Mouse (Mus musculus) fat pad, adult 2 months (tissue): ENCODE results near the gene Sclt1.

ENCODE experiments used
- DNase-seq: peaks from one replicate; pipeline ENCODE4 v3.0.0-alpha.2; 2011; ENCODE audit warnings: low read depth, low spot score; ENCODE audit errors: extremely low read depth

Gene Sclt1

DNA sequence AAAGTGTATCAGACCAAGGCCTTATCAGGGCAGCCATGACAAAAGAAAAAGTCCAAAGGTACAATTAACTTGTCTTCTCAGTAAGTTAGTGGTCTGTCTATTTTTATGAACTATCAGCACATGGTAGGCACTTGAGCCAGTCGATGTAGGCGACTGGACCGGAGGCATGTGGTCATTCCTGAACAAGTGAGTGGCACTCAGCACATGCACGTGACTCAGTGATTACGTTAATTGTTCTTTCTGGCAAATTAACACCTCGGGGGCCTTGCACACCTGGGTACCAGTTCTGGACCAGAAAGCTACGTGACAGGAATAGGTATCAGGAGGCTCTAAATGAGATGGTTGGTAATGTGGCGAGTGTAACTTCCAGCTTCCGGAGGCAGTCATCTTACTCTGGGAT lies 135.3 kb downstream of the Sclt1 start:
- no peak for DNase-seq

DNA sequence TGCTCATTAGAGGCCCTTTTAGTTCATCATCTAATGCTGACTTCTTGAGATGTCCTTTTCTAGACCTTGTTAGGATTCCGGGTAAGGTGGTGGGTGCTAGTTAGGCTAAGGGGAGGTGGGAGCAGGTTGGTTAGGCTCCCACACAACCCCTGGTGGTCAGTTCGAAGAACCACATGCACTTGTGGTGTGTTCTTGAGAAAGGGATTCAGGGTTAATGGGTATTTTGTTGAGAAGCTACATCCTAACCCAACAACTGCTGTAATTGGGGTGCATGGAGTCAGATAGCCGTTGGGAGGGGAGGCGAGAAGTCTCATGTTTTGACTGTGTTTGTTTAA lies 136.0 kb downstream of the Sclt1 start:
- no peak for DNase-seq

DNA sequence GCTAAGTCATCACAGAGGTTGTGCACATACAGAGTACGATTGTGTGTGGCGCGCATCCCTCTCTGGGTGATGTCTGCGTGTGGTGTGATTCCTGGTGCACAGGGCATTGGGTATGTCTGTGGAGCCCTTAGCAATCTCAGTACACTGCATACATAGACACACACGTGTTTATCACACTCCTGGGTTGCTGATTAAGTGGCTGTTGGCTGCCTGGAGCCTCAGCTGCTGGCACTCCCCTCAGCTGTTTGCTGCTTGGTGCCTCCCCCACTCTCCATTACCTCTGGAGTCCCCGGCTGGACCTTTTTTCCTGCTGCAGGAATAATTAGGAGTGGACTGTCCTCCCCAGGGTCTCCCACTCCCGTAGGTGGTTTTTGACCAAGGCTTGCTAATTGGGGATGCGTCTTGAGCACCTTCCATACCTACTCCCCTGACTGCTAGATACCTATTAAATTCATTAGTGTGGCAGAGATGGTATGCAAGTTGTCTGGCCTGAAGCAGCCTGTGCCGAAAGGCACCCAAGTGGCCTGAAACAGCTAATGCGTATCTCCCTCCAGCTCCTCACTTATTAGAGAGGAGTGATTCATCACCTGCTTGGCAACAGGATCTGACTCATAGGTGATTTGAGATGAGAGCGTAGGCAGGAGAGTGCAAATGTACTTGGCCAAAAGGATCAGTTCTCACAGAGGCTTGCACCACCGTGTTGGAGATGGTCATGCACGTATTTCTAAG lies 136.5 kb downstream of the Sclt1 start:
- no peak for DNase-seq

DNA sequence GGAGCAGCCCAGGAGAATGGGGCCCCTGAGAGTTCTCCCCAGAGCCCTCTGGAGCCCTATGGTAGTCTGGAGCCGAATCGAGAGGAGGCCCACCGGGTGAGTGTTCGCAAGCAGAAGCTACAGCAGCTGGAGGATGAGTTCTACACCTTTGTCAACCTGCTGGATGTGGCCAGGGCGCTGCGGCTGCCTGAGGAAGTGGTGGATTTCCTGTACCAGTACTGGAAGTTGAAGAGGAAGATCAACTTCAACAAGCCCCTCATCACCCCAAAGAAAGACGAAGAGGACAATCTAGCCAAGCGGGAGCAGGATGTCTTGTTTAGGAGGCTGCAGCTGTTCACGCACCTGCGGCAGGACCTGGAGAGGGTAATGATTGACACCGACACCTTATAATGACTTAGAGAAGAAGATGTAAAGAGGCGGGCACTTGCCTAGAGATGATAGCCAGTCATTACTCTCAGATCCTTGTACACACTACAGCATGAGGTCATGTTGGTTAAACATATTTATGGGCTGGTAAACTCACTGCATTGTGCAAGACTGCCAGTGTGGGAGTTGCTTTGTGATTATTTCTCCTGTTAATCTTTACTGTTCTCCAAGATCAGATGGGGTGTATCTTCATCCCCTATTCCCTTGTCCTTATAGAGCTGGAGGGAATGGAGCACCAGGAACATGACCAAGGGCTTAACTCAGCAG lies 137.5 kb downstream of the Sclt1 start:
- DNase-seq, result no peak

DNA sequence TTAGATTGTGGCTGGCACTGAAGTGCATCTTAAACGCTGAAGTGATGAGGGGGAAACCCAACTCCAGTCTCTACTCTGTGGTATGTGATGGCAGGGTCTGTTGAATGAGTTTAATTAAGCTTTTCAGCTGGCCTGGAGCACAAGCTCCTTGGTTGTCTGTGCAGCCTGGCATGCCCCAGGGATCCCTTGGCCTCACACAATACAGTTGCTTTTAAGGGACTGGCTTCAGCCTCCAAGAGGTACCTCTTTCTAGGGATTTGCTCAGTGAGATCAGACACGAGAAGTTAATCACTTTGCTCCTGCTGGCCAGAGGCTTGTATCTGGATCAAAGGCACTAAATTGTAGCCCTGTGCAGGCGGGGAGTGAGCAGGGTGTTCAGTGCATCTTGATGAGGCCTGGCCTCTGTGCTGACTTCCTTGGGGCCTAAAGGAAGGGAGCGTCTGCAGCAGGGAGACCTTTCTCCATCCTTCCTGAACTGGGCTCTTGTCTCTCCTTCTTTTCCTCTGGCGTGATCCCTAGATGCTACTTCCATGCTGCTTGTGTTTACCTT lies 138.8 kb downstream of the Sclt1 start:
- DNase-seq, result no peak

DNA sequence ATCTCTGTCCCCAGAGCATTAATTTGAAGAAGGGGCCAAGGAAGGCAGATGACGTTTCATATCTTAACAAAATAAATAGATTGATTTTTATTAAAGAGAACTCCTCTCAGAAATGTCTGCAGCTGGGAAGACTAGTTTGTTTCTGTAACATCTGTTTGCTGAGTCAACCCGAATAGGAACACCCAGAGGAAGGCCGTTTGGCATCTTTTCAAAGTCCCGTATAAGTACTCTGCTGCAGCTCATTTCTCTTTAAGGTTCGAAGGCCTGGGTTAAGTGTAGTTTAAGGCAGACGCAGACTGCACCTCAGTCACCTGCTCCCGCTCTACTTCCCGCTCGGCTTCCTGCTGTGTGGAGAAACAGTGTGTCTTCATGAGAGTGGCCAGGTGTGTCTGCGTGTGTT lies 139.4 kb downstream of the Sclt1 start:
- DNase-seq, result no peak

DNA sequence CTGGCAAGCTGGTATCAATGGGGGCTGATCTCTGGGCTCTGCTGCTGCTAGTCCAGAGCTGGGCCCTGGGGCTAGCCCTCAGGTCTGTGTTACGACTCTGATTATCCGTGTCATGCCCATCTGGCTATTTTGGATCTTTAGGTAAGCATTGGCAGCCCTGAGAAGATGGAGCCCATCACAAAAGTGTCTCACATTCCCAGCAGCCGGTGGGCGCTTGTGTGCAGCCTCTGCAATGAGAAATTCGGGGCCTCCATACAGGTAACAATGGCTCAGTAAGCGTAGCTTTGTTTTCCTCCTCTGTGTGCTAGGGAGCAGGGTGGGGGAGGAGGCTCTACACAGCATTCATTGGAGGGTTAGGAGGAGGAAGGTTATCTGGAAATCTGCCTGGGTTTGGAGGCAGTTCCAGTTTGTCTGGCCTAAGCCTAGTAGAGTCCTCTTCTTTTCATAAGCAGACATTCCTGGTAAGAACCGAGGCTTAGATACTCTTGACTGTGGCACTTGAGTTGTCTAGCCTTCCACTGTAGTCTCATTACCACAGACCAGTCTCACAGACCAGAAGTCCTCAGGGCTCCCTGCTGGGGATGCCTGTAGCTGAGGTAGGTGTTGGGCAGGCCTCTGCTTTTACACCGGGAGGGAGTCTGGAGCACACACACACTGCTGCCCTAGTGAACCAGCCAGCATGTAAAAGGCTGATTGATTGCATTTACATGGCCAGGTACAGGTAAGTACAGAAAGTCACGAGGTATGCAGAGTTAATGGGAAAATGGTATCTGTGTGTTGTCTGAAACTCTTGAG lies 140.9 kb downstream of the Sclt1 start:
- no peak for DNase-seq

DNA sequence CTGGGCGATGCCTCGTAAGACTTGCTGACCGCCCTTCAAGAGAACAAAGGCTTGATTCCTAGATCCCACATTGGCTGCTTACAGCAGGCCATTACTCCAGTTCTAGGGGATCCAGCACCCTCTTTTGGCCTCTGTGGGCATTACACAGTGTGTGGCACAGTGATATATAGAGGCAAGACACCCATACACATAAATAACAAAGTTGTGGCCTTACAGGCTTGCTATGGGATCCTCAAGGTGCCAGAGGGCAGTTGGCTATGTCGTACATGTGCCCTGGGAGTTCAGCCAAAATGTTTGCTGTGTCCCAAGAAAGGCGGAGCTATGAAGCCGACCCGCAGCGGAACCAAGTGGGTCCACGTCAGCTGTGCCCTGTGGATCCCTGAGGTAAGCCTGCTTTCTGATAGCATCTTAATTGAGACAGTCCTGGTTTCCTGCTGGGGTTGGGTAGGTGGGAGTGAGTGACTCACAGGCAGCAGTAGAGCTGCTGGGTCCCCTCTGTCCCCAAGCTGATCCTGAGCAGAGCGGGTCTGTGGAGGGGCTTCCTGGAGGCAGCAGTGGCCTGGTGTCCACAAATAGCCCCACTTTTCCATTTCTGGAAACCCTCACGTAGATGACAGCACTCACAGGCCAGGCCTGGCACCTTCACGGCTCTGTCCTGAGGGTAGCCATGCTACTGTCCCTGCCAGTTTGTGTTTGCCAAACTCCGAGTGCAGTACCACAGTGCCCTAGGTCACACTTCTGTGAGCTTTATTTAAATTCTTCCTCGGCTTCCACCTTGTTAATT lies 142.3 kb downstream of the Sclt1 start:
- no peak for DNase-seq

DNA sequence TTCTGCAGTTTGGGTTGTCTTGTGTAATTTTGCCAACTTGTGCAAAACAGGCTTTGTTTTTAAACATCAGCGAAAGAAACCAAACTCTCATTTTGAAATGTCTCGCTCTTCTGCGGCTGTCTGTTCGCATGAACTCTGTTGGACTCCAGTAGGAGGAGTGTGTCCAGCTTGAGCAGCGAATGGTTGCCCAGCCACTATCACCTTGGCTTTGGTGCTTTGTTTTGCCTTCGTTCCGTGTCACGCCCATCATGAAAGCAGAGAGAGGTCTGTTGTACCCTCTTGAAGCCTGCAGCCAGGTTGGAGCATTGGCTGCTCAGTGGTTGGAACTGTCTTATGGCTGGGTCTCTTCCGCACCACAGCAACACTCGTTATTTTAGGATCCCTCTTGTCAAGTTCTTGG lies 143.1 kb downstream of the Sclt1 start:
- no peak for DNase-seq

DNA sequence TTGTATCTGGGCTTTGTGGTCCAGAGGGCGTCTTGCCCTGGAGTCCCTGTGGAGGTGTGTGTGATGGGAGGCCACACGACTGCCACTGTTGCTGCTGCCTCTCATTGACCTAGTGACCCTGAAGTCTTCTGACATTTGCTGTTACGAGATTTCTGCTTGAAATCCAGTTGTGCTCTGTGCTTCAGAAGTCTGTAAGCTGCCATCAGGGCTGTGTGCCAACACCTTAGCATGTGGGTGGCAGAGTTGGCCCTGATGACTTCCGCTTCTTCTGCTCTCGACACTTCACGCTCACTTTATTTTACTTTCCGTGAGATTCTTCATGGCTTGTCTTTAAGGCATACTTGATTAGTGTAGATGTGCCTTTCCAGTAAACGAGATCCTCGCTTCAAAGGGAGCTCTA lies 143.9 kb downstream of the Sclt1 start:
- DNase-seq, result no peak

DNA sequence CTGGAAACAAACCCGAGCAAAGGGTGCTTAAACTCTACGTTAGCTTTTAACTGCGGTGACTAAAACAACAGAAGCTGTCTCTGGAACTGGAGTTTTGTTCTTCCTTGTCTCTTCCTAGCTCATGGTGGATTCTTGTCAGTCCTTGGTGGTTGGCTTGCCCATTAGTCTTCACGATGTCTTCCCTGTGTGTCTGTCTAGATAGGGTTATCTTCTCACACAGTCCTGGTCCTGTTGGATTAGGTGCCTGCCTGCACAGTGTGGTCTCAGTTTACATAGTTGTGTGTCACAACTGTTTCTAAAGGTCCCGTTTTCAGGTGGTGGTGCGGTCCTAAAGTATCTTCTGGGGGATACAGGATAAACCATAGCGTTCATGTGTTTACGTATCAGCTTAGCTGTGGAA lies 145.3 kb downstream of the Sclt1 start:
- no peak for DNase-seq

DNA sequence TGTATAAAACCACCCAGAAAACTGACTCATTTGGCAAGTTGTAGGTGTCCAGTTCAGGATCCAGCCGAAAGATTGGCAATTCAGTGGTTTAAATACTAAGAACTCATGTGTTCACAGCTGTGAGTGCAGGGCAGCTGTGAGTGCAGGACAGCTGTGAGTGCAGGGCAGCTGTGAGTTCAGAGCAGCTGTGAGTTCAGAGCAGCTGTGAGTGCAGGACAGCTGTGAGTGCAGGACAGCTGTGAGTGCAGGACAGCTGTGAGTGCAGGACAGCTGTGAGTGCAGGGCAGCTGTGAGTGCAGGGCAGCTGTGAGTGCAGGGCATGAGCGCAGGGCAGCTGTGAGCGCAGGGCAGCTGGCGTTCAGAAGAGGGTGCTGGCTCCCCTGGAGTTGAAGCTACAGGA lies 147.3 kb downstream of the Sclt1 start:
- DNase-seq, result no peak

DNA sequence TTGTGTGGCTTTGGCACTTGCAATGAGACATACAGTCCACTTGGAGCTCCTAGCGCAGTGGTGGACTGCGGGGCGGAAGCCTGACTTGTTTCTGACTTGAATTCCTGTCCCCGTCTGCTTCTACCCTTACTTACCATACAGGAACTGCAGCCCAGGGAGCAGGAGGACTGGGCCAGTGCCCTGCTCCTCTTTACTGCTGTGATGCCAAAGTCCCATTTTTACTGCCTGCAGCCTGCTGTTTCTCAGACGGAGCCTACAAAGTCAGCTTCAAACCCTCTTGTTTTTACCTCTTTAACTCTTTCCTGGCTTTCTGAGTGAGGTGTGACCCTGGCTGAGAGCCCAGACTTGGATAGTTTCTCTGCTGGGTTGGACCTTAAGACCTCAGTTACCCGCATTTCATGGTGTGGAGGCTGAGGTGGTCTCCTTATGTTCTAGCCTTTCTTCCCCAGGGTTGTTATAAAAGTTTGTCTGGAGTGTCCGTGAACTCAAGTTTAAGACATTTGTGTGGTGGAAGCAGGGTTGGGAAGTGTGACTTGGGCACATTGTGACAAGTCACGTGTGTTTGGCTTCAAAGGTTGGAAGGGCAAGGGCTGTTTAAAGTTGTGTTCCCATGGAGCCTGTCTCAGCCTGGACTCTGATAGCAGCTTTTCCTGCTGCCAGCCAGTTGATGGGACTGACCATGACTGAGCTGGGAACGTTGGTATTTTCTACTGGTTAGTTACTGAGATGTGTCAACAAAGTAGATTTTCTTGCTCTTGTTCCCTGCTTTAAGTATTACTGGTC lies 148.0 kb downstream of the Sclt1 start:
- no peak for DNase-seq

DNA sequence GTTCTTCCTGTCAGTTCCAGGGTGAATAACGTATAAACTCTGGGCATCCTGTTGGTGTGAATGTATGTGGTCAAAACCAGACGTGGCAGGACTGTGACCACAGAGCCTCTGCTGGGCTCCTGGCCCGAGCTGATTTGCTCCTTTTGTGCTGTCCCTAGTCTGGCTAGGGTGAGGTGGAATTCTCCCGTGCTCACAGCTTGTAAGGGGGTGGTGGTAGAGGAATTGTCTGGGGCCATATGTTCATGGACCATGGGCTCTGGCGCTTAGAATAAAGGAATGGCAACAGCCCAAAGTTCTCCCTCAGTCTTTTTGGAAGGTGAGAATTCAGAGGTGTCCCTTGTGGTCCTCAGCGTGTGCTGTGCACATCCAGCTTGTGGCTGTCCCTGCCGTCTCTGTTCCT lies 149.5 kb downstream of the Sclt1 start:
- no peak for DNase-seq

DNA sequence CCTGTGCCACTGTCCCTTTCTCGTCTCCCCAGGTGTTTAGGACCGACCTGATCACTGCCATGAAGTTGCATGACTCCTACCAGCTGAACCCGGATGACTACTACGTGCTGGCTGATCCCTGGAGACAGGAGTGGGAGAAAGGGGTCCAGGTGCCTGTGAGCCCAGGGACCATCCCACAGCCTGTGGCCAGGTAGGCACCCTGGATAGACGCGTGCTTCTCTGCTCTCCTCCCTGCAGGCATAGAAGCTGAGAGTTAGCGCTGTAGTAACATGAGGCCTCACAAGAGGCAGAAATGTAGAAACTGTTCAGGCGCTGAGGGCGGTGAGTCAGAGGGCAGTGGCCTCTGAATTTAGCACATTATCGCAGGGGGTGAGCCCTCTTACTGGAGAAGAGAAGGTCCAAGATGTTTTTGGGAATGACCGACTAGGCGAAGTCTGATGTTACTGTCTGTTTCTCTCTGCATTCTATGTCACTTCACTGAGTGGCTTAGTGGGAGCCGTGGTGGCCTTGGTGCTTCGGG lies 150.6 kb downstream of the Sclt1 start:
- no peak for DNase-seq

DNA sequence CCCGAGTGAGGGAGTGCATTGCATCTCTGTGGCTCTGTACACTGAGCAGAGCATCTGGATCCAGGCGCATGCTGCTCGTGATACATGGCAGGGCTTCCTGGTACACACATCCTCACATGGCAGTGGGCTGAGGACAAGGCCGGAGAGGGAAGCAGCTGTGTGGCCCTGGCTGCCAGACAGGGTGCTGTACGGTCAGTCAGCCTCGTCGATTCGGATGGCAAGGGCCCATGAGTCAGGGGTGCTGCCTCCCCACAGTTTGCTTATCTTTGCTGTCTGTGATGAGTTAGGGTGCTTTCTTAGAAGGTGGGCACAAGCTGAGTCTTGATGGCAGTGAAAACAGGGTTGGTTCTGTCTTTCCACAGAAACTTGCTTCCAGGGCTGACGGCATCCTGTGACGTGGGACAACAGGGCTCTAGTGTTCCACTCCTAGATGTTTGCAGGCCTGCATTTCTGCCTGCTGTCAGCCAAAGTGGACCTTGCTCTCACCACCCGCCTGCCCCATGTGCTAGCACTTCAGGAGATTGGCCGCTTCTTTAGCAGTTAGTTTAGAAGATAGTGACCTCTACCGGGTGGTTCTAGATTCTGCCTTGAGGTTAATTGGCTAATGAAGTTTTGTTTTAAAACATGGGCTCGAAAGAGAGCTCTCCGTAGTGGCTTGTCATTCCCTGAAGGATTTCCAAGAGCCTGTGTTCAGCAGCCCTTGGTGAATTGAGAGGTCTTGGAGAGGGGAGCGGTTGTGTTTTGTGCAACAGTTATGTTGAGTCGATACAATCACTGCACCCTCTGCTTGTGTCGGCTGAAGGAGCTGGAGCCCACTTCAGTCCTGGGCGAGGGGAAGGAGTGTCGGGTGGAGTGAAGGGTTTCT lies 151.4 kb downstream of the Sclt1 start:
- no peak for DNase-seq

DNA sequence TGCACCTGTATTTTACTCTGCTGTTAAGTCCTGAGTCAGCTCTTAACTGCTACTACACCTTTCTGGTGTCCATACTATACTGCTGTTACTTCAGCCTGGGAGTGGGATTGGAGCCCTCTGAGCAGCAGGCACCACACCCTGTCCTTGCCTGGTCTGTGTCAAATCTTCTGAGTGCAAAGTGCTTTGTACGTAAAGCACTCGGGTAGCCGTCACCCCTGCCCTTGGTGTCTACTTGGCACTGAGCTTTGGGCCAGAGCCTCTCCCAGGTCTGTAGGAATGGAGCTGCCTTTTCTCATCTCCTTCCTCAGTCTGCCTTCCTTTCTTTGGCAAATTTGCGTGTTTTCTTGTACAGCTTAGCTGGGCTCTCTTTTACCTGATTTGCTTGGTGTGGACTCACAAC lies 152.3 kb downstream of the Sclt1 start:
- DNase-seq, result no peak

DNA sequence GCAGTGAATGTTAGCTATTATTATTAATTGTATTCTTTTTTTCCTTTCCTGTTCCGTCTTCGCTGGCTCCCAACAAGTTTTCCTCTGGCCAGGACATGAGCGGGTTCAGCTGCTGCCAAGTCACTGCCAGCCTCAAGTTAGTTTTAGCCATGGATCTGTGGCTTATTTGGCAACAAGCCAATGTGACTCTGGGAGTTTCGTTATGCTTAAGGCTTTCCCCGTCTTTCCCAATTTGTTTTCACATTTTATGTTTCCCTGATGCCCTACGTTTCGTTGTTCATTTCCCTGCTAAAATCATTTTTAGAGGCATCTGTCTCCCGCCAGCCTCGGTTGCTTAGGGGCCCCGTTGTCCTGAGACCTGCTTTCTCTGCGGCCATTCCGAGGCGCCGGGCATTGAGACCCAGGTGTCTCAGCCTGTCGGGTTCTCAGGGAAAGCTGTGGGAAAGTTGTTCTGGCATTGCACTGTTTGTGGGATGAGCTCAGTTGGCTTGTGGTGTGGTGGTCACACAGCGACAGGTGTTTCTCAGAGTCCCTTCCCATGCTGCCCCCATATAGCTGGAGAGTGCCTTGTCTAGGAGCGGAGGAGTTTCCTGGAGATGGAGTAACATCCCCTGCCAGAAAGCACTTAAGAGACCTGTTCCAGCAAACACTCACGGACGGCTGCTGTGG lies 152.9 kb downstream of the Sclt1 start:
- DNase-seq, result no peak

DNA sequence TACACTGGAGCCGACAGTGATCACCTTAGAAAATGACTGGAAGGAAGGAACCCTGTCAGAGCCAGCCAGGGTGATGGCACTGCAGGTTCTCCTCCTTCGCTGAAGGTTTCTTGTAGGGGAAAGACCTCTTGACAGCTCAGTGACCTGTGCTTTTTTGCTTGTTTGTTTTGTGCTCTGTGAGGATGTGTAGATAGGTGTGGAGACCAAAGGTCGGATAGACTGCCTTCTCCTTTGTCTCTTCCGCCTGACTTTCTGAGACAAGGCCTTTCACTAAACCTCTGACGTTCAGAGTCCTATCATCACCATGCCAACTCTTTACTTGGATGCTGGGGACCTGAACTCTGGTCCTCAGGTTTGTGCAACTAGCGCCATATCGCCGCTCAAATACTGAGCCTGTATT lies 153.8 kb downstream of the Sclt1 start:
- no peak for DNase-seq
